Mouse (Mus musculus): ENCODE results near the gene Iqsec3. TPM values are rescaled to one million over a fixed set of nuclear protein-coding genes. Genes with fewer than 3 reads are reported as not detected.

Iqsec3 gene
- total RNA-seq, 4 experiments from 2014 or later: 105 to 124 (median 115) TPM

Small RNAs within 50 kb of the gene (microRNA-seq; reads per million reads assigned to microRNA genes)
- 0 reads per million in 2 experiments for gene Gm24855

Other genes starting within 250 kb of the Iqsec3 start
- gene Usp18, start 227.8 kb downstream of the Iqsec3 start, total RNA-seq (2022): 1 to 10 TPM in 2 of 4 experiments, under 1 TPM in 1, not detected in 1; 0.74 to 2.8 (median 1.1) TPM
- gene Slc6a13, start 173.5 kb downstream of the Iqsec3 start, total RNA-seq (2022): 10 to 100 TPM; 12.6 to 17.6 (median 15.8) TPM
- 1 to 10 TPM in 3 of 4 experiments, under 1 TPM in 1; 0.88 to 1.6 (median 1.4) TPM for gene Slc6a12, start 130.6 kb downstream of the Iqsec3 start, total RNA-seq (2022)
- 10 to 100 TPM in 1 of 4 experiments, 1 to 10 TPM in 3; 2.1 to 10.7 (median 3.7) TPM for gene A2m, start 161.7 kb upstream of the Iqsec3 start, total RNA-seq (2022)